Mouse (Mus musculus) forebrain, embryonic 10.5 days (tissue): ENCODE measurements around the gene Sh3bgrl2. TPM values are rescaled to one million over a fixed set of nuclear protein-coding genes. Genes with fewer than 3 reads are reported as not detected.
A peak's percentile ranks its signal among the peaks of the same experiment; 100 is the strongest.

Experiments
- DNase-seq: peaks from one replicate; pipeline ENCODE4 v3.0.0-alpha.2; 2017; ENCODE audit warnings: low spot score; ENCODE audit errors: extremely low spot score
- H3K27ac ChIP-seq: fragments of 300-500 bp; sonication (generic); 2 replicates; pipeline ENCODE4 v1.5.1; 2016; ENCODE audit warnings: mild to moderate bottlenecking
- H3K27me3 ChIP-seq: fragments of 300-500 bp; sonication (generic); 2 replicates; pipeline ENCODE4 v1.6.1; 2016; ENCODE audit warnings: mild to moderate bottlenecking; ENCODE audit not compliant: poor library complexity, severe bottlenecking
- H3K36me3 ChIP-seq: fragments of 300-500 bp; sonication (generic); replicated peaks from 2 replicates; pipeline ENCODE4 v1.6.1; 2016; ENCODE audit warnings: mild to moderate bottlenecking, moderate library complexity
- H3K4me1 ChIP-seq: fragments of 300-500 bp; sonication (generic); 2 replicates; pipeline ENCODE4 v1.6.1; 2016
- H3K4me3 ChIP-seq: fragments of 300-500 bp; sonication (generic); 2 replicates; pipeline ENCODE4 v1.5.1; 2016; ENCODE audit warnings: mild to moderate bottlenecking, moderate library complexity
- H3K9me3 ChIP-seq: fragments of 300-500 bp; sonication (generic); 2 replicates; pipeline ENCODE4 v1.6.1; 2016; ENCODE audit warnings: mild to moderate bottlenecking, moderate library complexity
- WGBS: fragments of 180-500 bp; shearing (Covaris S2); methylation state at CpG from one replicate; pipeline ENCODE4 v1.1.7; 2016; 5-methylcytosine and 5-hydroxymethylcytosine counted together
- polyA plus RNA-seq: library from polyadenylated mRNA; unstranded; fragments of >200 nt; fragmentation: Nextera tagmentation; extraction: Ambion mirVana; gene quantifications from 2 replicates; pipeline ENCODE4 v1.2.1, GENCODE M21; 2016

Gene Sh3bgrl2
- polyA plus RNA-seq, 1 experiment from 2014 or later, result 12.1 TPM

GRCm38 (mm10) chr9:83628669-83629612, 80.8 kb downstream of the Sh3bgrl2 start:
- Histone ChIP-seq H3K4me1 (peaks cover 15% of the 10 kb centered on the region), H3K4me3 (peak overlapping the region; percentile 11; the same call in 1 of the 2 replicates), H3K27me3 (peaks cover 8% of the 10 kb centered on the region; the same call in 1 of the 2 replicates), H3K9me3 (no peaks in the 10 kb centered on the region), H3K27ac (peak overlapping the region; percentile 74), H3K36me3 (no peaks in the 10 kb centered on the region)
- DNase-seq, result no peak
- 38% methylated on average over 19 of the region's 19 CpGs for WGBS

GRCm38 (mm10) chr9:83630341-83630740, 82.2 kb downstream of the Sh3bgrl2 start:
- Histone ChIP-seq H3K27me3 (peaks cover 9% of the 10 kb centered on the region; the same call in 1 of the 2 replicates), H3K9me3 (no peaks in the 10 kb centered on the region), H3K4me3 (no peak overlapping the region), H3K27ac (no peak overlapping the region), H3K36me3 (no peaks in the 10 kb centered on the region), H3K4me1 (peaks cover 29% of the 10 kb centered on the region)
- no peak for DNase-seq
- WGBS, result 81% methylated on average over 6 of the region's 6 CpGs

- peaks cover 9% of the 10 kb centered on the region; the same call in 1 of the 2 replicates for H3K27me3 ChIP-seq
- DNase-seq, result no peak
- WGBS, result 56% methylated on average over 5 of the region's 5 CpGs
These were observed 83.8 kb downstream of the Sh3bgrl2 start for GRCm38 (mm10) chr9:83631920-83632319.

GRCm38 (mm10) chr9:83634703-83635102, 86.6 kb downstream of the Sh3bgrl2 start:
- Histone ChIP-seq H3K9me3 (no peaks in the 10 kb centered on the region), H3K36me3 (no peaks in the 10 kb centered on the region), H3K4me1 (peaks cover 37% of the 10 kb centered on the region), H3K4me3 (no peak overlapping the region), H3K27ac (no peak overlapping the region), H3K27me3 (peaks cover 9% of the 10 kb centered on the region; the same call in 1 of the 2 replicates)
- WGBS, result 39% methylated on average over 3 of the region's 3 CpGs
- no peak for DNase-seq

More at GRCm38 (mm10) chr9:83631920-83632319, 83.8 kb downstream of the Sh3bgrl2 start:
- no peak overlapping the region for H3K4me3 ChIP-seq
- no peaks in the 10 kb centered on the region for H3K9me3 ChIP-seq
- H3K4me1 ChIP-seq, result peaks cover 41% of the 10 kb centered on the region
- no peak overlapping the region for H3K27ac ChIP-seq
- H3K36me3 ChIP-seq, result no peaks in the 10 kb centered on the region

- 1% methylated on average over 7 of the region's 7 CpGs for WGBS
- no peak overlapping the region for H3K4me3 ChIP-seq
These were observed 87.9 kb downstream of the Sh3bgrl2 start for GRCm38 (mm10) chr9:83635997-83636396.

GRCm38 (mm10) chr9:83643139-83643538, 95.0 kb downstream of the Sh3bgrl2 start:
- 72% methylated on average over 4 of the region's 4 CpGs for WGBS
- no peak for DNase-seq
- Histone ChIP-seq H3K9me3 (no peaks in the 10 kb centered on the region), H3K27me3 (no peaks in the 10 kb centered on the region), H3K36me3 (no peaks in the 10 kb centered on the region), H3K4me1 (peaks cover 20% of the 10 kb centered on the region), H3K27ac (no peak overlapping the region), H3K4me3 (no peak overlapping the region)

More at GRCm38 (mm10) chr9:83635997-83636396, 87.9 kb downstream of the Sh3bgrl2 start:
- H3K9me3 ChIP-seq, result no peaks in the 10 kb centered on the region
- H3K27ac ChIP-seq, result peak overlapping the region; percentile 71
- H3K36me3 ChIP-seq, result no peaks in the 10 kb centered on the region
- H3K27me3 ChIP-seq, result peaks cover 9% of the 10 kb centered on the region; the same call in 1 of the 2 replicates
- peaks cover 41% of the 10 kb centered on the region for H3K4me1 ChIP-seq
- DNase-seq, result peak; percentile 50

- no peak for DNase-seq
- H3K9me3 ChIP-seq, result no peaks in the 10 kb centered on the region
- no peak overlapping the region for H3K4me3 ChIP-seq
- H3K4me1 ChIP-seq, result peaks cover 26% of the 10 kb centered on the region
- no peak overlapping the region for H3K27ac ChIP-seq
- no peaks in the 10 kb centered on the region for H3K27me3 ChIP-seq
- H3K36me3 ChIP-seq, result no peaks in the 10 kb centered on the region
- WGBS, result 61% methylated on average over 4 of the region's 4 CpGs
These were observed 95.7 kb downstream of the Sh3bgrl2 start for GRCm38 (mm10) chr9:83643833-83644232.

DNA sequence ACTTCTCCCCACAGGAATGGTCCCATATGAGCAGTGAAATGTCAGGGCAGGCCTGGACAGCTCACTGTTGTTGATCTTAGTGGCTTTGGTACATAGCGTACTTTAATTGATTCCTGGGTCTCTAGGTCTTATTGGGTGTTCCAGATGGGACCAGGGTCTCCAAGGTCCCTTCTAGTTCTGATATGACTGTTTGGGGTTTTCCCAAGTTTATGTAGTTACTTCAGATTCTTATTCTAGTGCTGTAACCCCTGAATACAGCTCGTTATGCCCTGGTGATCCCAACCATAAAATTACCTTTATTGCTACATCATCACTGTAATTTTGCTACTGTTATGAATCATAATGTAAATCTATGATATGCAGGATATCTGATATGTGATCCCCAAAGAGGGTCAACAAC, 98.1 kb downstream of the Sh3bgrl2 start:
- peaks cover 16% of the 10 kb centered on the region for H3K4me1 ChIP-seq
- no peak overlapping the region for H3K27ac ChIP-seq
- no peaks in the 10 kb centered on the region for H3K27me3 ChIP-seq
- 86% methylated on average over 2 of the region's 2 CpGs for WGBS
- no peak for DNase-seq
- H3K4me3 ChIP-seq, result no peak overlapping the region
- H3K36me3 ChIP-seq, result no peaks in the 10 kb centered on the region
- H3K9me3 ChIP-seq, result no peaks in the 10 kb centered on the region

DNA sequence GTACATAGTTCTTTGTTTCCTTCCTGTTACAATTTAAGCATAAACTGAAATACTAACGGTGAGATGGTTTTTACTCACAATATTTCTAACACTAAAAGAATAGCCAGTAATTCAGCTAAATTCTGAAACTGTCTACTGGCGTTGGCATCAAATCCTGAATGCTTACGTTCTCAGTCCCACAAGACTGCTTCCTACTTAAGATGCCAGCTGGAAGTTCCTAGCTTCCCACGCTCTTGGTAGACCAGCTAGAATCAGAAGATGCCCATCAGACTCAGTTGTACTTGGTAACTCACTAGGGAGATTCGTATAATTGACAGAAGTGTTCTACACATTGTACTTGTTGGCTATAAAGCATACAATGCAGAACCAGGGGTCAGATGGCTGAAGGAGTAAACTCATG, 98.6 kb downstream of the Sh3bgrl2 start:
- H3K4me3 ChIP-seq, result no peak overlapping the region
- no peaks in the 10 kb centered on the region for H3K27me3 ChIP-seq
- peaks cover 16% of the 10 kb centered on the region for H3K4me1 ChIP-seq
- no peaks in the 10 kb centered on the region for H3K36me3 ChIP-seq
- H3K9me3 ChIP-seq, result no peaks in the 10 kb centered on the region
- WGBS, result 94% methylated on average over 5 of the region's 5 CpGs
- DNase-seq, result no peak
- H3K27ac ChIP-seq, result no peak overlapping the region

GRCm38 (mm10) chr9:83647919-83648705, 100.0 kb downstream of the Sh3bgrl2 start:
- no peak for DNase-seq
- 40% methylated on average over 7 of the region's 7 CpGs for WGBS
- Histone ChIP-seq H3K27me3 (no peaks in the 10 kb centered on the region; the same call in 1 of the 2 replicates), H3K4me3 (no peak overlapping the region), H3K9me3 (no peaks in the 10 kb centered on the region), H3K27ac (peak overlapping the region; percentile 35; the same call in 1 of the 2 replicates), H3K4me1 (peaks cover 20% of the 10 kb centered on the region), H3K36me3 (no peaks in the 10 kb centered on the region)

GRCm38 (mm10) chr9:83648733-83649132, 100.6 kb downstream of the Sh3bgrl2 start:
- H3K27ac ChIP-seq, result no peak overlapping the region
- H3K36me3 ChIP-seq, result no peaks in the 10 kb centered on the region
- 29% methylated on average over 3 of the region's 3 CpGs for WGBS
- DNase-seq, result no peak
- no peaks in the 10 kb centered on the region for H3K9me3 ChIP-seq
- H3K27me3 ChIP-seq, result peaks cover under 1% of the 10 kb centered on the region; the same call in 1 of the 2 replicates
- H3K4me1 ChIP-seq, result peaks cover 20% of the 10 kb centered on the region
- H3K4me3 ChIP-seq, result no peak overlapping the region

- Histone ChIP-seq H3K9me3 (peaks cover 5% of the 10 kb centered on the region; the same call in 1 of the 2 replicates), H3K4me3 (no peak overlapping the region), H3K36me3 (no peaks in the 10 kb centered on the region), H3K27me3 (peaks cover 4% of the 10 kb centered on the region; the same call in 1 of the 2 replicates), H3K27ac (no peak overlapping the region), H3K4me1 (peaks cover 21% of the 10 kb centered on the region)
- 89% methylated on average over 13 of the region's 13 CpGs for WGBS
- DNase-seq, result no peak
These were observed 103.9 kb downstream of the Sh3bgrl2 start for GRCm38 (mm10) chr9:83652015-83652414.
